Mouse (Mus musculus): ENCODE measurements at regions not wholly inside any gene's neighbourhood (a gene's known extent, or its start where the extent isn't known, plus 50 kb on each side); places are given as distances from the start of the nearest gene placed in this dataset.
"Not testable (repeated sequence)": the region's sequence is repeated elsewhere in the genome, so short reads cannot be mapped to it uniquely, and the experiment has no call there.

DNA sequence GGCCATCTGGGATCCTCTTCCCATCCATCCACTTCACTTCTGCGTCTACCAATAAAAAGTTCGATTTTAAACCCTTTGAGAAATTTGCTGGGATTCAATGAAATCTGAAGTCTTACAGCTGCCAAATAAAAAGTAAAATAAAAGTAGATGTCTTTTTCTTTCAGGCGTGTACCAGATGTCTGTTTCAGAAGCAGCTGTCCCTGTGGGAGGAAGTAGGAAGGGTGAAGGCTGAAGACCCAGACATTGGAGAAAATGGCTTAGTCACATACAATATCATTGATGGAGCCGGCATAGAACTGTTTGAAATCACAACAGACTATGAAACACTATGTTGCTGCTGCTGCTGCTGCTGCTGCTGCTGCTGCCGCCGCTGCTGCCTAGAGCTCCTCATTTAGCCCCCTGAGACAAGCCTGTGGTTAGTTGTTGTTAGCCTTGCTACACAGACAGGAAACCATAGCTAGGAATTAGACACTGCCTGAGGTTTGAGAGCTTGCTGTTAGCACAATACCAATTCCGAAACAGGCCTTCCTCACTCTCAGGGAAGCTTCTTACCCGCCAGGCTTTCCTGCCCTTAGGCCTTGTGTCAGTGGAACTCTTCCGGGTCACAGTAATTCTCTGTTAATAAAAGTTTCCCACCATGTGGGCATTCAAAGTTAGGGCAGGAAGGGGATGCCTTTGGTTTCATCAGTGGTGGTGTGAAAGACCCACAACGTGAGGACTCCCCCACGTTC lies 211.5 kb downstream of the Gm15319 start:
- TF ChIP-seq GATA1, TAL1 (IDR thresholded peaks at IDR 0.05; ENCODE audit: low read length): not testable (repeated sequence)
